Mouse (Mus musculus) thymus, adult 18-20 months (tissue): ENCODE data around the gene Syap1.
"Not testable (repeated sequence)": the region's sequence is repeated elsewhere in the genome, so short reads cannot be mapped to it uniquely, and the experiment has no call there.

Source experiments
- DNase-seq, 2 experiments: peaks; one replicate each; pipeline ENCODE4 v3.0.0; 2022; ENCODE audit warnings: mixed read lengths in 2 of 2

Gene Syap1

GRCm38 (mm10) chrX:162887931-162888511, at the start of gene Syap1:
Syap1 (minus strand) TSS chrX:162888447.
- peak; percentile 62 to 63 for DNase-seq

- no peak for DNase-seq
These were observed 43.2 kb upstream of the Syap1 start for GRCm38 (mm10) chrX:162931467-162931866.

- no peak for DNase-seq
These were observed 33.4 kb upstream of the Syap1 start for GRCm38 (mm10) chrX:162921487-162922125.

GRCm38 (mm10) chrX:162915697-162916096, 27.4 kb upstream of the Syap1 start:
- DNase-seq: peak in 1 of 2 experiments; percentile 6

GRCm38 (mm10) chrX:162913651-162914050, 25.4 kb upstream of the Syap1 start:
- no peak for DNase-seq

- no peak for DNase-seq
These were observed 19.3 kb upstream of the Syap1 start for GRCm38 (mm10) chrX:162907554-162907953.

- DNase-seq: peak; percentile 57 to 74
These were observed 13.9 kb upstream of the Syap1 start for GRCm38 (mm10) chrX:162902040-162902734.

- peak; percentile 19 to 41 for DNase-seq
These were observed 13.3 kb upstream of the Syap1 start for GRCm38 (mm10) chrX:162901371-162902039.

GRCm38 (mm10) chrX:162900938-162901337, 12.7 kb upstream of the Syap1 start, which contains the start of gene Ctps2:
Ctps2 (plus strand) TSS chrX:162901238.
- DNase-seq: no peak

GRCm38 (mm10) chrX:162888575-162889223, 452 bp upstream of the Syap1 start:
- not testable (repeated sequence) for DNase-seq

GRCm38 (mm10) chrX:162878236-162878635, 10.0 kb downstream of the Syap1 start:
- DNase-seq: no peak

GRCm38 (mm10) chrX:162873761-162874160, 14.5 kb downstream of the Syap1 start:
- no peak for DNase-seq

GRCm38 (mm10) chrX:162871734-162872517, 16.3 kb downstream of the Syap1 start:
- DNase-seq: no peak

- no peak for DNase-seq
These were observed 19.8 kb downstream of the Syap1 start for GRCm38 (mm10) chrX:162868294-162868965.

GRCm38 (mm10) chrX:162848682-162849081, 39.6 kb downstream of the Syap1 start:
- no peak for DNase-seq

- DNase-seq: no peak
These were observed 42.7 kb downstream of the Syap1 start for GRCm38 (mm10) chrX:162845531-162845930.

- no peak for DNase-seq
These were observed 43.7 kb downstream of the Syap1 start for GRCm38 (mm10) chrX:162844447-162845100.

GRCm38 (mm10) chrX:162832101-162832500, 56.1 kb downstream of the Syap1 start:
- no peak for DNase-seq

- DNase-seq: no peak
These were observed 56.7 kb downstream of the Syap1 start for GRCm38 (mm10) chrX:162831542-162831941.

GRCm38 (mm10) chrX:162831036-162831435, 57.2 kb downstream of the Syap1 start:
- DNase-seq: no peak

GRCm38 (mm10) chrX:162830313-162830712, 57.9 kb downstream of the Syap1 start:
- not testable (repeated sequence) for DNase-seq
